Mouse (Mus musculus) embryo, embryonic 9.5 days (tissue): Measurements from ENCODE around the gene Syt1.

Source experiments
- DNase-seq: peaks from one replicate; pipeline ENCODE4 v3.0.0-alpha.2; 2017; ENCODE audit errors: extremely low spot score

Syt1 gene

GRCm38 (mm10) chr10:108885769-108886168, 125.0 kb downstream of the Syt1 start:
- no peak for DNase-seq

GRCm38 (mm10) chr10:108884520-108884919, 126.3 kb downstream of the Syt1 start:
- DNase-seq = no peak

DNA sequence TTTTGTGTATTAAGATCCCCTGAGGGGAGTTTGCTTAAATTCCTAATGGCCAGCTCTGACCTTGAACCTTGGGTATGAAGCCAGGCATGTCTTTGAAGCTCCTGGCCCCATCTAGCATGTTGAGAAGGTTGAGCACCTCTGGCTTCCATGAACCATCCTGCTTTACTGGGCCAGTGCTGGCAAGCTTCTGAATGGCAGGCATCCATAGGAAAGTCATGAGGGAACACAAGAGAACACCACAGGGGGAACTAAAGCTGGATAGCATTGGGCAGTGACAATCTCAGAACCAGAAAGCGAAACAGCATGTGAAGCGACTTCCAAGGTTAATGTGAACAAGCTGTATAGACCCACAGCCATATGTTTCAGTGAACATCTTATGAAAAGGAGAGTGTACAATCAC, 130.4 kb downstream of the Syt1 start:
- no peak for DNase-seq

- DNase-seq = no peak
Measured at GRCm38 (mm10) chr10:108875730-108876129, 135.1 kb downstream of the Syt1 start.

- DNase-seq = no peak
Measured at GRCm38 (mm10) chr10:108874687-108875086, 136.1 kb downstream of the Syt1 start.

DNA sequence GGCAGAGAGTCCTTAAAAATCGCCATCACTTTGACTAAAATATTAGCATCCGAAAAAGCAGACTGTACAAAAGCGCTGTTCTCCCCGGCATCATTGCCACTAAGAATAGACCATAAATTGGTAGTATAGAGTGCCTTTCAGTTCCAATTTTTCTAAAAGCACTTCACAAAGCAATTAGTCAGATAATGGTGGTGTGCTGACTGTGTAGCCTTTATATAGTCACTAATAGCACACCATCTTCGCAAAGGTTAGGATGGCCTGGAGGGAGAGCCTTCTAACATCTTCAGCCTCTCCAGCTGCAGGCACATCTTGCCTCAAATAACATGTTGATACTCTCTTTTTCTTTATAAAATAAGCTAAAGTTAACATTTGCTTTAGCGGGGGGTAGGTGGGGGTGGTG, 138.4 kb downstream of the Syt1 start:
- no peak for DNase-seq

GRCm38 (mm10) chr10:108870586-108870985, 140.2 kb downstream of the Syt1 start:
- DNase-seq = no peak

GRCm38 (mm10) chr10:108868136-108868535, 142.6 kb downstream of the Syt1 start:
- DNase-seq = no peak

- no peak for DNase-seq
Measured at GRCm38 (mm10) chr10:108867202-108867601, 143.6 kb downstream of the Syt1 start.

GRCm38 (mm10) chr10:108865586-108865985, 145.2 kb downstream of the Syt1 start:
- DNase-seq = no peak

- no peak for DNase-seq
Measured at GRCm38 (mm10) chr10:108855986-108856385, 154.8 kb downstream of the Syt1 start.

GRCm38 (mm10) chr10:108852757-108853156, 158.0 kb downstream of the Syt1 start:
- no peak for DNase-seq

GRCm38 (mm10) chr10:108837434-108837833, 173.3 kb downstream of the Syt1 start:
- DNase-seq = no peak

DNA sequence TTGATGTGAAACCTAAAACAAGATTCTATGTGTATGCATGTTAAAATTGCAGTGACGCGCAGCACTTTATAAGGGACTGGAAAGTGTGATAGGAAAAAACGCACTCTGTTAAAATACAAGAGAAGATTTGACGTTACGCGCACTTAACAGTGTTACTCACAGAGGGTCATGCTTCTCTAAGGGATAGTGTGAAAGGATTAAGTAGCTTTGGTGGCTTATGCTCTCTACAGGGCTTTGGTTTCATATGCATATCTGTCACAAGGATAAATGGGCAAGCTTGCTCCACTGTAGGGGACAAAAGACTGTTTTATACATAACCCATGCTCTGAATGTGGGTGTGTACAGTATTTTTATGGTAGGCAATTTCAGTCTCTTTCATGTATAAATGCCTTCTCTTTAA, 178.5 kb downstream of the Syt1 start:
- no peak for DNase-seq

- DNase-seq = no peak
Measured at GRCm38 (mm10) chr10:108831801-108832200, 179.0 kb downstream of the Syt1 start.

DNA sequence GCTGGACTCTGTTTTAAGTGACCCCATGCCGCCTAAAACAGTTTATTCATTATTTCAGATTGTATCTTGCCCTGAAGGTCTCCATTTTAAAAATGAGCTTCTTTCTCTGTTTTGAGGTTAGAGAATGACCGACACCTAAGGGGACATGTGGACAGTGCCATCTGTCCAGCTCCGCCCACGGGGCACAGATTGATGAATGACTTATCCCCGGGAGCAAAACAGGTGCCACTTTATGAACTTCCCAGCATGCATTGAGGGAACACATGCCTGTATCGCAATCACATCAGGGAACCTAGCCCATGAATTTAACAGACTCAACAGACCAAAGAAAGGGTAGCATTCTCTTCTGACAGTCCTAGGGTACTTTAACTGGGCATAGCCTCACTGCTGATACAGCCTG, 188.5 kb downstream of the Syt1 start:
- no peak for DNase-seq

DNA sequence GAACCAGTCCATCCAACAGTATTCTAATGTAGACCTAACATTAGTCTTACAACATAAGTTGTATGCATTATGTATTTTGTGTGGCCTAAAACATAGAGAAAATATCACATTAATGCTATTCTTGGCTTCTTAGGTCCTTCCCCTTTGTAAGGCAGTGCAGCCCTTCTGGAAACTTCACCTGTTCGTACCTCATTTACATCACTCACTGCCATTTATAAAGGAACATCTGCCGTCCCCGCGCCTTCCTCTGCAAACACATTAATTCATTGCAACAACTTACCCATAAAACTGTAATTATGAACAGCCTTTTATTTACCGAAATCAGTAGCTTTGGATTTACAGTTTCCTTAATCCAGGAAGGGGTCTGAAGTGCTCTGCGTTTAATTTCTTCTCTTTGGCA, 195.4 kb downstream of the Syt1 start:
- no peak for DNase-seq

- no peak for DNase-seq
Measured at GRCm38 (mm10) chr10:108804380-108804779, 206.4 kb downstream of the Syt1 start.

DNA sequence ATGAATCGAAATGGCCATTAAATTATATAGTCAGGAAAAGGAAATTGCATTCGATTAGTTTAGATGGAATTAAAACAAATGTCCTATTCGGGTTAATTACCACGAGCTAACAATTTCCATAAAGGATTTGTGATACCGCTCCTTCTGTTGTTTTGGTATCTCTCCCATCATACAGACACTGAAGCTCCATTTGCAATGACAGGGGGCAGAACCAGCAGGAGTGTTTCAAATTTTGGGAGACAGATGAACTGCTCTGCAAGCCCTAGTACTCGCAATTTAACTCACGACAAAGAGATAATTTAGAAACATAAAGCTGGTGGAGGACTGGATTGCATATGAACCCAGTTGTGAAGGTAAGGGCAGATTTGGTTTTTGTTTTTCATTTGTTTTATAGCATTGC, 210.0 kb downstream of the Syt1 start:
- no peak for DNase-seq

GRCm38 (mm10) chr10:108798826-108799225, 212.0 kb downstream of the Syt1 start:
- DNase-seq = no peak

- no peak for DNase-seq
Measured at GRCm38 (mm10) chr10:108782817-108783216, 228.0 kb downstream of the Syt1 start.

DNA sequence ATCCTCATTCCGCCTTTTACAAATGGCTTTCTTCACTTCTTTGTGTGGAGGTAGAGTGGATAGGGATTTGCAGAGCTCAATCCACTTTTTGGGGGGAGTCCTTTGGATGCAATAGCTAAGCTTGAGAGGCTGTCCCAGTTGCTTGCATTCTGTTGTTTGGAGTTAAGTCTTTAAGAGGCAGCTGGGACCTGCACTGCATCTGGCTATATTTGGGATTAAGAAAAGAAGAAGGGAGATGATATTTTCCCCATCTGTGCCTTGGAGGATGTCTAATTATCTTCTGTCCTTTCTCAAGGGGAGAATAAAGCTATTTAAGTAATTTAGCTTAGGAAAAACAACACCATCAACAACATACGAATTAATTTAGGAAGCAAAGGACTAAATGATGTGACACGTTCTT, 230.2 kb downstream of the Syt1 start:
- no peak for DNase-seq

DNA sequence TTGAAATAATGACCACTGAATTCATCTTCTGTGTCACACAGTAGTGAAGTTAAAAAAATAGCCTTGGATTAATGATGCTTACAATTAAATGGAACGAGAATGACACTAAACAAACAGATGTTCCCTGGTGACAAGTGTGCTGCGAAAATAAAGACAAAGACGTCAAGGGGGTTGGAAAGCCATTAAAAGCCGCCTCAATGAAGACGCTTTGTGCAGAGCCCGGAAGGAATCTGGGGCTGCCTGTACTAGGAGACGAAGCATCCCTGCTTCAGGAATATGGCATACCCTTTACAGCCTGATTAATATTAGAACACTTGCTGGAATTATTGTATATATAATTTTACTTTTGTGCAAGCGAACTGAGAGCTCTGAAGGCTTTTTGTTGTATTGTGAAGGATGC, 234.0 kb downstream of the Syt1 start:
- no peak for DNase-seq

DNA sequence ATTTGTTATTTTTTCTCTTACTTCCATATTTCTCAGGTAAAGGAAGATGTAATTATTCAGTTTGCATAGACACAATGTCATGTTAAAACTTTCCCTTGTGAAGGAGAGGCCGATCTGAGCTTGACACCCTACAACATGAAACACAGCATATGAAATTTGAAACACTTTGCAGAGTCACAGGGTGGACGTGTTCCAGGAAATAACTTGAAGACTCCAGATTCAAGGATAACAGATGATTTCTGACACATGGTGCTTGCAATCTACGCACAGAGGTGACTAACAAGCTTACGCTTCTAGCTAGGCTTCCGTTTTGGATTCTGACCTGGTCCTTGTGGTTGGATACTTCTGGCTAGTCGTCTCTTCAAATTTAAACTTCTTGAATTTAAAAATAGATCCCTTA, 239.7 kb downstream of the Syt1 start:
- no peak for DNase-seq

GRCm38 (mm10) chr10:108765564-108765963, 245.2 kb downstream of the Syt1 start:
- DNase-seq = no peak
